Mouse (Mus musculus) liver, embryonic 14.5 days (tissue): Measurements from ENCODE around the gene Lenep. TPM values are rescaled to one million over a fixed set of nuclear protein-coding genes. Genes with fewer than 3 reads are reported as not detected.

Source experiments
- ATAC-seq: fragments of 200-750 bp; cut with Nextera tagmentation; 2 replicates; pipeline ENCODE4 v1.8.0; 2017; ENCODE audit warnings: moderate number of reproducible peaks, mild to moderate bottlenecking, moderate library complexity; ENCODE audit not compliant: insufficient read depth
- DNase-seq, 3 experiments: peaks; one replicate each; pipeline ENCODE4 v3.0.0-alpha.2; 2012 to 2013; ENCODE audit warnings: low read depth in 3 of 3, low spot score in 3 of 3
- H3K27ac ChIP-seq: fragments of 300-500 bp; sonication (generic); 2 replicates; pipeline ENCODE4 v1.5.1; 2014; ENCODE audit warnings: moderate library complexity, mild to moderate bottlenecking, control low read depth, inconsistent platforms
- H3K27me3 ChIP-seq: fragments of 300-500 bp; sonication (generic); 2 replicates; pipeline ENCODE4 v1.6.1; 2014; ENCODE audit warnings: mild to moderate bottlenecking, low read length, moderate library complexity; ENCODE audit not compliant: control insufficient read depth, insufficient read depth
- H3K36me3 ChIP-seq: fragments of 300-500 bp; sonication (generic); replicated peaks from 2 replicates; pipeline ENCODE4 v1.6.1; 2014; ENCODE audit warnings: low read depth; ENCODE audit not compliant: control insufficient read depth, insufficient read depth
- H3K4me1 ChIP-seq, 2 experiments: fragments of 200-500 bp in 1 of 2; fragments of 300-500 bp in 1 of 2; sonication (generic) in 1 of 2; replicated peaks; 2 replicates each; pipeline ENCODE4 v1.6.1; 2012 to 2014; ENCODE audit warnings: antibody characterized with exemption in 1 of 2, inconsistent platforms in 1 of 2, low read length in 1 of 2; ENCODE audit not compliant: control insufficient read depth in 2 of 2, insufficient read depth in 2 of 2
- H3K4me2 ChIP-seq: fragments of 300-500 bp; sonication (generic); 2 replicates; pipeline ENCODE4 v1.6.1; 2014; ENCODE audit warnings: low read depth, mild to moderate bottlenecking, control low read depth, moderate library complexity
- H3K4me3 ChIP-seq, 2 experiments: fragments of 200-500 bp in 1 of 2; fragments of 300-500 bp in 1 of 2; sonication (generic) in 1 of 2; 2 replicates each; pipeline ENCODE4 v1.5.1; 2012 to 2014; ENCODE audit warnings: low read depth in 2 of 2, low read length in 2 of 2, mild to moderate bottlenecking in 2 of 2, control low read depth in 1 of 2, inconsistent platforms in 1 of 2, moderate library complexity in 1 of 2; ENCODE audit not compliant: insufficient read depth in 1 of 2
- H3K9ac ChIP-seq: fragments of 300-500 bp; sonication (generic); replicated peaks from 2 replicates; pipeline ENCODE4 v1.6.1; 2014; ENCODE audit warnings: mild to moderate bottlenecking, control low read depth, moderate library complexity
- H3K9me3 ChIP-seq: fragments of 300-500 bp; sonication (generic); 2 replicates; pipeline ENCODE4 v1.6.1; 2016; ENCODE audit warnings: low read length, mixed read lengths; ENCODE audit not compliant: control insufficient read depth
- CTCF ChIP-seq: IDR thresholded peaks from 2 replicates; pipeline ENCODE4 v1.5.1; 2016; ENCODE audit warnings: antibody characterized with exemption, low read depth, control low read depth
- EP300 ChIP-seq: IDR thresholded peaks from 2 replicates; pipeline ENCODE4 v1.6.1; 2016; ENCODE audit warnings: antibody characterized with exemption, low read depth
- WGBS: fragments of 180-500 bp; shearing (Covaris S2); extraction: QIAGEN DNeasy Blood & Tissue Kit; methylation state at CpG from one replicate; pipeline ENCODE4 v1.1.7; 2014; ENCODE audit not compliant: insufficient replicate concordance; 5-methylcytosine and 5-hydroxymethylcytosine counted together
- polyA plus RNA-seq, 2 experiments: library from polyadenylated mRNA; depleted of rRNA in 1 of 2; stranded (reverse) in 1 of 2; unstranded in 1 of 2; fragments of >200 nt; fragmentation: Nextera tagmentation in 1 of 2; extraction: Ambion mirVana in 1 of 2; gene quantifications; 2 replicates each; pipeline versions ENCODE4 v1.2.1 to v1.2.3; 2012 to 2014

Lenep gene
- polyA plus RNA-seq, 2 experiments, result 0.76 TPM; not detected in 1

DNA sequence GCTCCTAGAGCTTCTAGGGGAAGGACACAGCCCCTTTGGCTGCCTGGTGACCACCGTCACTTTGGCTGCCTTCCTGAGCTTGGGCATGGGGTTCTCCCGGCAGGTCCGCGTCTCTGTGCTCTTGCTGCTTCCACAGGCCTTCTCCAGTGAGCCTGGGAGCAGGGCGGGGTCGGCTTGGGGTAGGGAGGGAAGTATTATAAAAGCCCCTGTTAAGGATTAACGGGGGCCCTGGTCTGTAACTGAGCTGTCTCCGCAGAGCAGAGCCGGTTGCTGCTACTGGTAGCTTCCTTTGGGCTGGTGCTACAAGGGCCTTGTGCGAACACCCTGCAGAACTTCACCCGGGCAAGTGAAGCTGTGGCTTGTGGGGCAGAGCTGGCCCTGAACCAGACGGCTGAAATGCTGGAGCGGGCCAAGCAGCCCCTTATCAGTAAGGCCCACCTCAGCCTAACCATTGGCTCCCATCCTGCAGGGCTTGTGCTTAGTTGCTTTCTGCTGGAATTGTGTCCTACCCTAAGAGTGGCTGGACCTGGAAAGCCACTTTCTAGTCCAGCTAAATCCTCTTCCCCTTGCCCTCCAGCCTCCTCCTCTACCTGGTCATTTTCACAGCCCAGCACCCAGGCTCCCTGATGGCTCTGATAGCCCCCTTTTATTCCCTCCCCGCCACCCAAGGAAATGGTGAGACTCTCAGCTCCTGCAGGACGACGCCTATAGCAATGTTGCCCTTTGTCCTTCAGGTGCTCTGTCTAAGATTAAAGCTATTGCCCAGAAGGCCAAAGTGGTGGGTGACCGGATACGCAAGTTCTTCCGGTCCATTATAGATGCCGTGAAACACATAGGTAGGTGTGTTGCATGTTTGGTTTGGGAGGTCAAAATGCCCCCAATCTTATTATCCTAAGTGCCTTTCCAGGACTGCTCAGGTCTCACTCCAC lies 36.8 kb downstream of the Lenep start:
- Histone ChIP-seq H3K9me3 (no peaks in the 10 kb centered on the region), H3K27me3 (no peaks in the 10 kb centered on the region), H3K4me2 (no peak overlapping the region), H3K4me1 (no peaks in the 10 kb centered on the region), H3K27ac (no peak overlapping the region), H3K9ac (no peak overlapping the region), H3K4me3 (no peak overlapping the region), H3K36me3 (no peaks in the 10 kb centered on the region)
- DNase-seq, result no peak
- TF ChIP-seq CTCF, result no peak
- TF ChIP-seq EP300, result no peak
- 66% methylated on average over 20 of the region's 20 CpGs for WGBS
- no peak for ATAC-seq

GRCm38 (mm10) chr3:89365153-89365485 lies 37.5 kb downstream of the Lenep start, which contains the start of gene Dcst1:
Gene Dcst1, minus strand, starts transcription at chr3:89365253.
- Histone ChIP-seq H3K36me3 (no peaks in the 10 kb centered on the region), H3K27me3 (no peaks in the 10 kb centered on the region), H3K4me3 (no peak within 1 kb of the TSS), H3K4me1 (no peaks in the 10 kb centered on the region), H3K4me2 (no peak within 1 kb of the TSS), H3K27ac (no peak within 1 kb of the TSS), H3K9ac (no peak within 1 kb of the TSS), H3K9me3 (no peaks in the 10 kb centered on the region)
- no peak for DNase-seq
- TF ChIP-seq EP300, result no peak
- TF ChIP-seq CTCF, result no peak
- 73% methylated on average over 11 of the region's 11 CpGs for WGBS
- no peak for ATAC-seq

GRCm38 (mm10) chr3:89364631-89365030 lies 38.0 kb downstream of the Lenep start:
- Histone ChIP-seq H3K27me3 (no peaks in the 10 kb centered on the region), H3K27ac (no peak overlapping the region), H3K4me1 (no peaks in the 10 kb centered on the region), H3K9me3 (no peaks in the 10 kb centered on the region), H3K4me3 (no peak overlapping the region), H3K9ac (no peak overlapping the region), H3K4me2 (no peak overlapping the region), H3K36me3 (no peaks in the 10 kb centered on the region)
- DNase-seq (no peak), ATAC-seq (no peak)
- 66% methylated on average over 8 of the region's 8 CpGs for WGBS
- TF ChIP-seq EP300, result no peak

GRCm38 (mm10) chr3:89361675-89362074 lies 40.9 kb downstream of the Lenep start, which contains the start of gene Dcst2:
Gene Dcst2, plus strand, starts transcription at chr3:89361975.
- H3K4me3 ChIP-seq, result no peak within 1 kb of the TSS
- no peaks in the 10 kb centered on the region for H3K9me3 ChIP-seq
- H3K4me1 ChIP-seq, result no peaks in the 10 kb centered on the region
- no peak within 1 kb of the TSS for H3K9ac ChIP-seq
- no peak within 1 kb of the TSS for H3K4me2 ChIP-seq
- no peak within 1 kb of the TSS for H3K27ac ChIP-seq
- 68% methylated on average over 7 of the region's 7 CpGs for WGBS
- DNase-seq, result no peak
- no peak for ATAC-seq
- no peaks in the 10 kb centered on the region for H3K36me3 ChIP-seq
- TF ChIP-seq CTCF, result no peak
- no peak for TF ChIP-seq EP300
- no peaks in the 10 kb centered on the region for H3K27me3 ChIP-seq

DNA sequence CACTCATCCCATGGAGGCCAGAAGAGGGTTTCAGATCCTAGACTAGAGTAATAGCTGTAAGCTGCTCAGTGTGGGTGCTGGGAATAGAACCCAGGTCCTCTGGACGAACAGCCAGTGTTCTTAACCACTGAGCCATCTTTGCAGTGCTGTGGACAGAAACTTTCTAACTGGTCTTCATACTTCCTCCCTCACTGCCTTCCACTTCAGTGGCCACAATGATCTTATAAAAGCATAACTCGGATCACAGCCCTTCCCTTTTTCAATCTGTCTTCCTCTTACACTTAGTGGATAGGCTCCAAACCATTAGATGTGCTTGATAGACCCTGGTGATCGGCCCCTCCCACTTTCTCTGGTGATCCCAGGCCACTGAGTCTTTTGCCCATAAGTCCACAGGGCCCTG lies 42.4 kb downstream of the Lenep start:
- Histone ChIP-seq H3K9ac (no peak overlapping the region), H3K4me3 (no peak overlapping the region), H3K36me3 (no peaks in the 10 kb centered on the region), H3K4me2 (no peak overlapping the region), H3K4me1 (no peaks in the 10 kb centered on the region), H3K27ac (no peak overlapping the region), H3K9me3 (no peaks in the 10 kb centered on the region), H3K27me3 (no peaks in the 10 kb centered on the region)
- TF ChIP-seq CTCF (no peak), EP300 (no peak)
- DNase-seq, result no peak
- ATAC-seq, result no peak
- 38% methylated on average over 3 of the region's 3 CpGs for WGBS
